Mouse (Mus musculus) limb, embryonic 14.5 days (tissue): ENCODE results near the gene Prss37. TPM values are rescaled to one million over a fixed set of nuclear protein-coding genes. Genes with fewer than 3 reads are reported as not detected.

Experiments used
- ATAC-seq: fragments of 200-750 bp; cut with Nextera tagmentation; 2 replicates; pipeline ENCODE4 v1.8.0; 2017; ENCODE audit warnings: low read depth, moderate number of reproducible peaks, moderate TSS enrichment; ENCODE audit not compliant: low FRiP score
- DNase-seq: peaks from one replicate; pipeline ENCODE4 v3.0.0-alpha.2; 2015; ENCODE audit warnings: low spot score
- H3K27ac ChIP-seq: fragments of 300-500 bp; sonication (generic); replicated peaks from 2 replicates; pipeline ENCODE4 v1.5.1; 2014; ENCODE audit warnings: low read depth, mild to moderate bottlenecking, low read length, moderate library complexity, mixed read lengths
- H3K27me3 ChIP-seq: fragments of 300-500 bp; sonication (generic); 2 replicates; pipeline ENCODE4 v1.6.1; 2014; ENCODE audit warnings: low read length, mixed read lengths; ENCODE audit not compliant: control insufficient read depth, insufficient read depth
- H3K36me3 ChIP-seq: fragments of 300-500 bp; sonication (generic); 2 replicates; pipeline ENCODE4 v1.6.1; 2014; ENCODE audit warnings: mild to moderate bottlenecking, low read length, moderate library complexity, mixed read lengths; ENCODE audit not compliant: control insufficient read depth, insufficient read depth
- H3K4me1 ChIP-seq: fragments of 300-500 bp; sonication (generic); 2 replicates; pipeline ENCODE4 v1.6.1; 2014; ENCODE audit warnings: antibody characterized with exemption, low read length, mixed read lengths; ENCODE audit not compliant: control insufficient read depth, insufficient read depth
- H3K4me2 ChIP-seq: fragments of 300-500 bp; sonication (generic); replicated peaks from 2 replicates; pipeline ENCODE4 v1.6.1; 2014; ENCODE audit warnings: low read depth, mild to moderate bottlenecking, low read length, moderate library complexity; ENCODE audit not compliant: severe bottlenecking
- H3K4me3 ChIP-seq: fragments of 300-500 bp; sonication (generic); replicated peaks from 2 replicates; pipeline ENCODE4 v1.5.1; 2014; ENCODE audit warnings: low read length
- H3K9ac ChIP-seq: fragments of 300-500 bp; sonication (generic); 2 replicates; pipeline ENCODE4 v1.6.1; 2014; ENCODE audit warnings: mild to moderate bottlenecking, low read depth, low read length, moderate library complexity; ENCODE audit not compliant: severe bottlenecking
- H3K9me3 ChIP-seq: fragments of 300-500 bp; sonication (generic); 2 replicates; pipeline ENCODE4 v1.6.1; 2016; ENCODE audit warnings: low read length; ENCODE audit not compliant: control insufficient read depth
- POLR2A ChIP-seq: fragments of 200-500 bp; IDR thresholded peaks from 2 replicates; pipeline ENCODE4 v1.8.0; 2012; ENCODE audit warnings: inconsistent platforms, mild to moderate bottlenecking, moderate library complexity, borderline replicate concordance; ENCODE audit not compliant: insufficient read depth, insufficient read length; ENCODE audit errors: extremely low read depth
- WGBS: fragments of 180-500 bp; shearing (Covaris S2); extraction: QIAGEN DNeasy Blood & Tissue Kit; methylation state at CpG from one replicate; pipeline ENCODE4 v1.1.7; 2014; 5-methylcytosine and 5-hydroxymethylcytosine counted together
- polyA plus RNA-seq, 2 experiments: library from polyadenylated mRNA; depleted of rRNA in 1 of 2; stranded (reverse) in 1 of 2; unstranded in 1 of 2; fragments of >200 nt; fragmentation: Nextera tagmentation in 1 of 2; extraction: Ambion mirVana in 1 of 2; gene quantifications; 2 replicates each; pipeline versions ENCODE4 v1.2.1 to v1.2.3; 2012 to 2014

Gene Prss37
- polyA plus RNA-seq, 2 experiments: not detected

DNA sequence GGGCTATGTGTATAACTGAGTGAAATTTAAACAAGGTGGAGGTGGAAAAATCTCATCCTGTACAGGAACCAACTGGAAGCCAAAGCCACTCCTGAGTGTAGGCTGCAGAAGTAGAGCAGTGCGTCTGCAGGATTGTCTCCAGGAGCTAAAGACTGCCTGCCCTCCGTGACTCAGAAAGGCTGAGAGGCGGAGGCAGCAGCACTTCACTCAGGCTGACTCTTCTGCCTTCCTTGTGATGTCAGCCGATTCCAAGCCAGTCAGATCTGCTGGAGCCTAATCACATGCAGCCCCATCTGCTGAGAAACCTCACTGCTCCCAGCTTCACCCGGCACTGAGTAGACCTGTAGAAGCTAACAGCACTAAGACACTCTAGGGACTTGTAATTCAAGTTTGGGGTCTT lies 37.0 kb downstream of the Prss37 start:
- WGBS: 86% methylated on average over 5 of the region's 5 CpGs
- no peak overlapping the region for H3K27ac ChIP-seq
- H3K4me3 ChIP-seq: no peak overlapping the region
- no peaks in the 10 kb centered on the region for H3K4me1 ChIP-seq
- TF ChIP-seq POLR2A: no peak
- H3K9me3 ChIP-seq: no peaks in the 10 kb centered on the region
- no peaks in the 10 kb centered on the region for H3K27me3 ChIP-seq
- no peak overlapping the region for H3K9ac ChIP-seq
- H3K4me2 ChIP-seq: no peak overlapping the region
- ATAC-seq (no peak), DNase-seq (no peak)
- peaks cover 42% of the 10 kb centered on the region for H3K36me3 ChIP-seq

- peaks cover 64% of the 10 kb centered on the region for H3K36me3 ChIP-seq
- WGBS: 79% methylated on average over 1 of the region's 1 CpGs
Measured at GRCm38 (mm10) chr6:40479705-40480104, 39.6 kb downstream of the Prss37 start.

DNA sequence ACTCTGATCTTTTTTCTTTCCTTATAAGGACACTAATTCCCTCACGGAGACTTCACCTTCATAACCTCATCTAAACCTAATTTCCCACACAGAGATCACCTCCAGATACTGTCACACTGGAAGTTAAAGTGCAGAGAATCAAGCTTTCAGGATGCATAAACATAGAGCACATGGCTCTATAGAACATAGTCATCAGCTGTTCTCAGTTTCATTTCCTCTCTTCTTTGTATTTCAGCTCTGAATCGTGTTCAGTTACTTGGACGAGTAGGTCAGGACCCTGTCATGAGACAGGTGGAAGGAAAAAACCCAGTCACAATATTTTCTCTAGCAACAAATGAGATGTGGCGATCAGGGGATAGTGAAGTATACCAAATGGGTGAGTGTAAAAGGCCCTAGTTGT lies 43.2 kb downstream of the Prss37 start:
- TF ChIP-seq POLR2A: no peak
- WGBS: 89% methylated on average over 4 of the region's 4 CpGs
- H3K36me3 ChIP-seq: peaks cover 54% of the 10 kb centered on the region

More at GRCm38 (mm10) chr6:40479705-40480104, 39.6 kb downstream of the Prss37 start:
- H3K4me2 ChIP-seq: no peak overlapping the region
- peak; percentile 7 for DNase-seq
- no peak overlapping the region for H3K27ac ChIP-seq
- no peaks in the 10 kb centered on the region for H3K9me3 ChIP-seq
- no peaks in the 10 kb centered on the region for H3K4me1 ChIP-seq
- ATAC-seq: no peak
- no peak for TF ChIP-seq POLR2A
- no peak overlapping the region for H3K9ac ChIP-seq
- H3K27me3 ChIP-seq: no peaks in the 10 kb centered on the region
- no peak overlapping the region for H3K4me3 ChIP-seq

DNA sequence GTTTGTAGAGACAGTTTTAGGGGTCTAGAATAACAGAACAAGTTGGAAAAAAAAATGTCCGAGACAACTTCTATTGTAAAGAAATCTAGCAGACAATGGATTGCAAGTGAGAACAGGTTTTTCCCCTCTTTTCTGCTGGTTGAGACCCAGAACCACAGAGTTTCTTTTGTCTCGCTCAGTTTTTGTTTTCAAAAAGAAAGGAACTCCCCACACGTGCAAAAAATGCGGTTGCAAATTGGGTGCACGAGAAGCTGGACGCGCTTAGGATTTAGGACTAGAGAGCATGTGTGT lies 47.6 kb downstream of the Prss37 start:
- under 1% methylated on average over 7 of the region's 7 CpGs for WGBS
- DNase-seq (peak; percentile 9), ATAC-seq (no peak)
- peak overlapping the region; percentile 98 for H3K27ac ChIP-seq
- no peak for TF ChIP-seq POLR2A
- peaks cover 4% of the 10 kb centered on the region; the same call in 1 of the 2 replicates for H3K4me1 ChIP-seq
- H3K4me3 ChIP-seq: peak overlapping the region; percentile 67
- peak overlapping the region; percentile 88 for H3K4me2 ChIP-seq
- no peaks in the 10 kb centered on the region for H3K9me3 ChIP-seq
- H3K27me3 ChIP-seq: no peaks in the 10 kb centered on the region
- H3K9ac ChIP-seq: peak overlapping the region; percentile 92
- peaks cover 34% of the 10 kb centered on the region for H3K36me3 ChIP-seq

More for the DNA sequence above, 43.2 kb downstream of the Prss37 start:
- Histone ChIP-seq H3K4me2 (no peak overlapping the region), H3K4me1 (peaks cover 4% of the 10 kb centered on the region; the same call in 1 of the 2 replicates), H3K4me3 (no peak overlapping the region), H3K27me3 (no peaks in the 10 kb centered on the region), H3K27ac (no peak overlapping the region), H3K9ac (no peak overlapping the region), H3K9me3 (no peaks in the 10 kb centered on the region)
- no peak for ATAC-seq
- DNase-seq: no peak

DNA sequence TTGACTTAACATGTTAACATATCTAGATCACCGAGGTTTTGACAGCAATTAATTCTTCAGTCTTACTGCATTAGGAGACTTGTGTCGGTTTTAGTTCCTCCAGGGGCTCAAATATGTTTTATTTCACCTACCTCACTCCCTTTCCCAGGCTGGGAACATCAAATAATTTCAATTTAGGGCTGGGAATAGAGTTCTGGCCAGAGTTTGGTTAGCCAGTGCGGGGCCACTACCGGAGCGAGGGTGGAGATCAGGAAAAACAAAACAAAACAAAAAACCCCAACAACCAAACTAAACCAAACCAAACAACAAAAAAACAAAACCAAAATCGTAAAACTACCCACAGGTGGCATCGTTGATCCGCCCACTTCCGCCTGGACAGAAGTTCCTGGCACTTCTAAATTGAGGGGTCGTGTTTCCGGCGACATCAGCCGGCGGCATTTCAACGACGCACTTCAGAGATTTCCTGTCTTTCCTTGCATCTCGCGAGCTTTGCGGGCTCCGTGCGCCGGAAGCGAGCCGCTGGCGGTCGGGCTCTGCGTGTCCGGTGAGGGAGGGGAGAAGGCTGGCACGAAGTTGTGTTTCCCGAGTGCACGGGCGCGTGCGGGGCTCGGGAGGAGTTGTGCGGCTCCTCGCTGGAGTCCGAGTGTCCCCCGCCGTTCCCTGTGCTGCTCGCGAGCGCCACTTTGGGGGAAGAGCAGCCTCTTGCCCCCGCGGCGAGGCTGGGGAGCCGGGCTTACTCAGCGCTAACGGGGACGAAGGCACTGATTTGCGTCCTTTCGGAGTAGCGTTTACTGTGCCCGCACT lies 48.2 kb downstream of the Prss37 start, which contains the start of gene Ssbp1:
Gene Ssbp1 (plus strand): TSS at position 437 of the 804 bp plus-strand sequence.
- H3K4me2 ChIP-seq: peak within 1 kb of the TSS; percentile 88
- no peaks in the 10 kb centered on the region for H3K27me3 ChIP-seq
- peaks cover 4% of the 10 kb centered on the region; the same call in 1 of the 2 replicates for H3K4me1 ChIP-seq
- H3K4me3 ChIP-seq: peak within 1 kb of the TSS; percentile 67
- H3K9ac ChIP-seq: peak within 1 kb of the TSS; percentile 92
- H3K9me3 ChIP-seq: no peaks in the 10 kb centered on the region
- peak within 1 kb of the TSS; percentile 98 for H3K27ac ChIP-seq
- peak; percentile 95 for DNase-seq
- peak; percentile 97 for ATAC-seq
- WGBS: under 1% methylated on average over 53 of the region's 54 CpGs
- peak; percentile 99 for TF ChIP-seq POLR2A
- H3K36me3 ChIP-seq: peaks cover 30% of the 10 kb centered on the region
